Mouse (Mus musculus) brain, embryonic 14.5 days (tissue): ENCODE measurements at regions not wholly inside any gene's neighbourhood (a gene's known extent, or its start where the extent isn't known, plus 50 kb on each side); places are given as distances from the start of the nearest gene placed in this dataset.

Experiments used
- DNase-seq: peaks from one replicate; pipeline ENCODE4 v3.0.0-alpha.2; 2011; ENCODE audit warnings: low read depth
- CTCF ChIP-seq: fragments of 200-500 bp; IDR thresholded peaks from 2 replicates; pipeline ENCODE4 v1.5.1; 2012; ENCODE audit warnings: inconsistent platforms, mild to moderate bottlenecking, moderate library complexity, borderline replicate concordance; ENCODE audit not compliant: insufficient read depth, insufficient read length; ENCODE audit errors: extremely low read depth
- POLR2A ChIP-seq: fragments of 200-500 bp; IDR thresholded peaks from 2 replicates; pipeline ENCODE4 v1.6.1; 2012; ENCODE audit warnings: mild to moderate bottlenecking, inconsistent platforms, borderline replicate concordance; ENCODE audit not compliant: poor library complexity, insufficient read depth, insufficient read length, severe bottlenecking; ENCODE audit errors: extremely low read depth

GRCm38 (mm10) chr17:52168076-52168838, 335.2 kb upstream of the Satb1 start:
- TF ChIP-seq CTCF (no peak), POLR2A (no peak)

GRCm38 (mm10) chr17:52167658-52168057, 334.6 kb upstream of the Satb1 start:
- TF ChIP-seq POLR2A: no peak
- no peak for DNase-seq

More at GRCm38 (mm10) chr17:52168076-52168838, 335.2 kb upstream of the Satb1 start:
- no peak for DNase-seq

GRCm38 (mm10) chr17:52165891-52166485, 332.9 kb upstream of the Satb1 start:
- no peak for TF ChIP-seq CTCF

GRCm38 (mm10) chr17:52162559-52163397, 329.7 kb upstream of the Satb1 start:
- no peak for TF ChIP-seq CTCF
- TF ChIP-seq POLR2A: no peak
- DNase-seq: no peak

More at GRCm38 (mm10) chr17:52165891-52166485, 332.9 kb upstream of the Satb1 start:
- no peak for DNase-seq

- no peak for TF ChIP-seq POLR2A
- TF ChIP-seq CTCF: no peak
- no peak for DNase-seq
These were observed 317.4 kb upstream of the Satb1 start for GRCm38 (mm10) chr17:52150496-52150895.

- no peak for DNase-seq
- TF ChIP-seq CTCF (no peak), POLR2A (no peak)
These were observed 316.7 kb upstream of the Satb1 start for GRCm38 (mm10) chr17:52149834-52150233.

- no peak for TF ChIP-seq POLR2A
- TF ChIP-seq CTCF: no peak
- no peak for DNase-seq
These were observed 316.0 kb upstream of the Satb1 start for GRCm38 (mm10) chr17:52149068-52149467.

GRCm38 (mm10) chr17:52103891-52104290, 270.8 kb upstream of the Satb1 start:
- TF ChIP-seq POLR2A (no peak), CTCF (no peak)
- DNase-seq: no peak

GRCm38 (mm10) chr17:52085834-52086233, 252.7 kb upstream of the Satb1 start:
- no peak for DNase-seq
- TF ChIP-seq CTCF (no peak), POLR2A (no peak)

- DNase-seq: no peak
- no peak for TF ChIP-seq POLR2A
- TF ChIP-seq CTCF: no peak
These were observed 251.4 kb upstream of the Satb1 start for GRCm38 (mm10) chr17:52084455-52084854.

GRCm38 (mm10) chr17:52079316-52079715, 246.2 kb upstream of the Satb1 start:
- TF ChIP-seq CTCF (no peak), POLR2A (no peak)
- DNase-seq: no peak
